Mouse (Mus musculus) thymus, postnatal 10 days (tissue): Measurements from ENCODE around the gene Hmga2.

Source experiments
- DNase-seq, 2 experiments: peaks; one replicate each; pipeline ENCODE4 v3.0.0; 2021; ENCODE audit warnings: low spot score in 2 of 2

Gene Hmga2

DNA sequence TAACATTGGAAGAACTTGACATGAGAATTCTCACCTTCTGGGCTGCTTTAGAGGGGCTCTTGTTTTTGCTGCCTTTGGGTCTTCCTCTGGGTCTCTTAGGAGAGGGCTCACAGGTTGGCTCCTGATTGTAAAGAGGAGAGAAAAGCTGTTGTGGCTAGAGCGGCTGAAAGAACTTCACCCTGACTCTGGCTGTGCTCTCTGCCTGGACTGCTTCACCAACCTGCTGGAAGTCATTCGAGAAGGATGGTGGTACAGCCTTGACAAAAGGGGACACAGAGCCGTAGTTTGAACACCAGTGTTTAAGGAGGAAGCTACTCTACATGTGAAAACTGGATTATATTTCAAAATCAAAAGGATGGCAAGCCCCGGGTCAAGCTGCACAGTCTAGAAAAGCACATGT is 3.1 kb downstream of the Hmga2 start:
- DNase-seq, result no peak

DNA sequence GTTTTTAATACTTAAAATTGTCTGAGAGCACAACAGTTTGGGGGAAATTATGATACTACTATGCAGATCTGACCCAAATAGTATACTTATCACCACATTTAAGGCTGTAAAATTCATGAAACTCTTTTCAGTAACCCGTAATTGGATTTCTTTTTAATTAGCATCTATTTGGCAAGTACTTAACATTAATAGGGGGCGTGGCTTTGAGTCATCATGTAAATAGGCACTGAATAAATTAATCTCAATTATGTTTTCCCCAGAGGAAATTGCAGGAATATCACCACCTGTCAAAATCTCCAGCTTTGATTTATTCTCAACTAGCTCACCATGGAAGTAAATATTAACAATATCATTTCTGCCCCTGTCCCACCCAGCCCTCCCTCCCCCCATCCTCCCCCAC is 3.7 kb downstream of the Hmga2 start:
- no peak for DNase-seq

DNA sequence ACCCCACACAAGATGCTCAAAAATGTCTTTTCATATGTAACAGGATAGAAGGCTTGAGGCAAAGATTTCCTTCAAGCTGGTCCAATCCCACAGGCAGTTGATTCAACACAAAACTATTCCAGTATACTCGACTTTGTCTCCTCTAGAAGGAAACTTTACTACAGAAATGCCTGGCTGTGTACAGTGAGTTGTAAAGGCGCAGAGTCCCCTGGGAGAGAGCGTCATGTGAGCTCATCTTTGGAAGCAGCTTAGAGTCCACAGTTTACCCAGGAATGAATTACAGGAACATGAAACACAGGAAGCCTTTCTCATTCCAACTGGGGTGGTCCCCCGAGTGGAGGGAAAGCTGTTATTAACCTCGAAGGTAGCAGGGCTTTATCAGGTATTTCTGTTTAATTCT is 11.1 kb downstream of the Hmga2 start:
- DNase-seq, result no peak

GRCm38 (mm10) chr10:120461769-120462168 is 14.5 kb downstream of the Hmga2 start:
- DNase-seq, result no peak

DNA sequence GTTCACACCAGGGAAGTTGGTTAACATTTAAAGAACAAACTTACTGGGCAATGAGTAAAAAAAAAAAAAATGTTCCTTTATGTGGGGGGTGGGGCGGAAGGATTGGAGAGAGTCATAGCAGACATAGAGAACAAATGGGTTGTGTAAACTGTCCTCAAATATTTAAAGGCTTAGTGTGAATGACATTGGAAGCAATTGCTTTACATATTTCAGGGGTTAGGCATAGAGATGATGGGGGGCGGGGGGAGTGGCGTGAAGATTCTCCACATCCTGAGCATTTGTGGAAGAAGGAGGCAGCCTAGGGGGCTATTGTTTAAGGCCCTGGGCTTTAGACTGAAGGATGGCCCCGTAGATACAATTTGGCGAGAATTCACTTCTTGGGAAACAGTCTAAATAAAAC is 15.0 kb downstream of the Hmga2 start:
- no peak for DNase-seq

- no peak for DNase-seq
Observed at GRCm38 (mm10) chr10:120458866-120459265, 17.4 kb downstream of the Hmga2 start.

DNA sequence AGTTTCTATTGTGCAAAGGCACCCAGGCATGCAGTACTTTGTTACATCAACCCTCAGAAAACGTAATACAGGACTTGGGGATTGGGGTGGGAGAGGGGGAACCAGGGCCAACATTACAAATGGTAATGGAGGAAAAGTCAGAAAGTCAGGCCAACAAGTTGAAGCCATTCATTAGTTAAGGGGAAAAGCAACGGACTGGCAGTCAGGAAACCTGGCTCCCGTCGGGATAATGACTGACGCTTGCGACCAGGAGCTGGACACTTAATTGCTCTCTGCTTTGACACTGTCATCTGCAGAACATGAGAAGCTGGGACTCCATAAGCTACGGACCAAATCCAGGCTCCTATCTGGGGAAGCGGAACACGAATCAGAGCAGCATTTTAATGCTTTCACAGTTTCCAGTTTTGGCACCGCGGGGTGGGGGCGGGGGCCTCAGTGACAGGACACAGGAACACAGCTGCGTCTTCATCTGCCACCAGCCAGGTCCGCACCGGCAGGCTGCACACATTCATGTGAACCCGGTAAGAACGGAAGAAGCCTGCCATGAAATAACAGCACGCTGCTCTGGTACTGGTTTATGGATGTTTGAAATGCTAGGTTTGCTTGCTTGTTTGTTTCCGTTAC is 26.5 kb downstream of the Hmga2 start:
- DNase-seq, result no peak

DNA sequence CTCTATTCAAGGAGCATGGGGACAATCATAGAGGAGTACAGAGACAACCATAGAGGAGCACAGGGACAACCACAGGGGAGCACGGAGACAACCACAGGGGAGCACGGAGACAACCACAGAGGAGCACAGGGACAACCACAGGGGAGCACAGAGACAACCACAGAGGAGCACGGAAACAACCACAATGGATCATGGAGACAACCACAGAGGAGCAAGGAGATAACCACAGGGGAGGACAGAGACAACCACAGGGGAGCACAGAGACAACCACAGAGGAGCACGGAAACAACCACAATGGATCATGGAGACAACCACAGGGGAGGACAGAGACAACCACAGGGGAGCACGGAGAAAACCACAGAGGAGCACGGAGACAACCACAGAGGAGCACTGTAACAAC is 29.5 kb downstream of the Hmga2 start:
- no peak for DNase-seq

DNA sequence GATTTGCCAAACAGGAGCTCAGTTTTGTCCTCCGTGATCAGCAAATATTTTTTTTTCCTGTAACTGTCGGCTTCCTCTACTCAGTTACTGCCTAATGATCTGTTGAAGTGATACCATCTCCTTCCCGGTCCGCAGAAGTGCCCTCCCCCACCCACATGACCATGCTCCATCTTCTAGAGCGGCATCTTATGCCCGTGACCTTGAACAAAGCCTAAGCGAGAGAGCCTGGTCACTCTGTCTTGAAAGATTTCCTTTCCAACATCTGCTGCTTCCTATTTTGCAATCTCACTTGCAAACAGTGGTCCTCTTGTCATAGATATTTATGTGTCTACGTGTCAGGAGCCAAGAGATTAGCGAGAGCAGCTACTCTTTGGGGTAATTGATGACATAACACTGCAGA is 30.1 kb downstream of the Hmga2 start:
- DNase-seq, result no peak

DNA sequence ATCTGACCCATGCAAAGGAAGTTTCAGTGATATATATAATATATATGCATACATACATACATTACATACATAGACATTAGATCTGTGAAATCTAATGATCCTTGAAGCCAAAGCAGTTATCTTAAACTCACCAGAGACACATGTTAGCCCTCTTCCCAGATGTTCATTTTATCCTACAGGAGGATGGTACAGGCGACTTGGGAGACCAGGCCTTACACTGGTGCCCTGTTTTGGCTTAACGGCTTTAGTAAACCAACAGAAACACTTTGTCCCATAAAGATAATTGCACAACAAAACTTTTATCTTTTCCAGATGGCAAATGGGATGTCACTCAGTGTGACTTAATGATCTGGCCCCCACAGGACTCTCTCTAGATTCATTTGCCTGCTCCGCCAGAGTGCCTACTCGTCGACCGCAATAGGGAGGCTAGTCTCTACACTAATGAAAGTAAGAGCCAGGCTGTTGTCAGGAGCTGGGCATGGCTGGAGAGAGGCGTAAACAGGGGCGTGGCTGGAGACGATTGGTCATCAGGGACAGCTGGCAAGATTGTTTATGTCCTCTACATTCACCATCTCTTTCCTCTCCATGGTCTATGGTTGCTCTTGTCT is 31.7 kb downstream of the Hmga2 start:
- no peak for DNase-seq

- no peak for DNase-seq
Observed at GRCm38 (mm10) chr10:120443757-120444311, 32.4 kb downstream of the Hmga2 start.

- no peak for DNase-seq
Observed at GRCm38 (mm10) chr10:120441254-120441653, 35.0 kb downstream of the Hmga2 start.

DNA sequence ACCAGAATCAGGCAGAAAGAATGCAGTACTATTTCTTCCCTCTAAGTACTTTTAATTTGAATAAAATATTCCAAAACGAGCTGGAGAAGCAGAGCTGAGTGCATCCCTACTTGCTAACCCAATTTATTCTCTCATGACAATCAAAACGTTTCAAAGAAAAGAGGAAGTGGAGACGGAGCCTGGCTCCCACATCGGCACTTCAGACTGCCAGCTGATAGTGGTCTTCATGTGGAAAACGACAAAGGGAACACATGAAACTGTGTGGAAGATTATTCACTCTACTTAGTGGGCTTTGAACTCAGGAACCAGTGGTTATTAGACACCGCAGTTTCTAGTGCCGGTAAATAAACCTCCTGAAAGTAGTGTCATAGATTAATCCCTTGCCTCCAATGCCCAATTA is 41.8 kb downstream of the Hmga2 start:
- DNase-seq, result no peak

DNA sequence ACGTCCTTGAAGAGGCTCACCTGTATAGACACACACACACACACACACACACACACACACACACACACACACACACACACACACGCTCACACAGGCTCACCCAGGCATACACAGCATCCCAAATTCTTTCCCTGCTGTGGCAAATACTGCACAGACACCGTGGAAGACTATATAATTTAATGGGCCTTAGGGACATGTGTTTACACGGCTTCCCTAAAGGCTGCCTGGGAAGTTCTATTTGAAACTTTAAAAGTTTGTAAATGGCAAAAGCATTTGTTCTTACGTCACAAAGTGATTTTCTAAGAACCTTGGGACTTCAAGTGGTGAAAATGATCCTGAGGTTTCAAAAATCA is 42.8 kb downstream of the Hmga2 start:
- DNase-seq, result no peak

DNA sequence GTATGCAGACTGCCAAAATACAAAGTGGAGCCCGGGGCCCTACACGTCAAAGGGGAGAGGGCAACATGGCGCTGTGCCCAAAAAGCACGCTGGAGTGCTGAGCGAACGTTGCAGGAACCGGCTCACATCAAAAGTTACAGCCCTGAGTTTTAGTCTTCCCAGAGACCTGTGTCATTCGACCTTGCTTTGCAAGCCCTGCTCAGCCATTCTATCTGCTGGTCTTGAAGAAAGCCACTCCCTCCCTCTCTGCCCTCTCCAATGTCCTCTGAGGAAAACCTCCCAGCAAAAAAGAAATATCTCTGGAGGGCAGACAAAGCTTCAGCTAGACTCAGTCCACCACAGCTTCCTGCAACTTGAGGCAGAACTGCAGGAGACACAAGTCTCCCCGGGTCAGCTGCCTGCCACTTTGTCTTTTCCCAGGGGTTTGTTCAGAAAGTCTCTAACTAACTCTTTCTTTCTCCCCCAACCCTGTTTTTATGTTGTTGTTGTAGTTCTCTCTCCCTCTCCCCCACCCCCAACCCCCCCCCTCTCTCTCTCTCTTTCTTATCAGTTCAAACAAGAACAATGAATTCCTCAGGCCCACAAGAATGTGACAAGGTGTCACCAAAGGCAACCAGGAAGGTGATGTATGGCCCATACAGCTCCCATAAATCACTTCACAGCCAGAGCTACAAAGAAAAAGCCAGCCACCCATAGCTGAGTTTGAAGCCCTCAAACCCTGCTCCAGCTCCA is 43.4 kb downstream of the Hmga2 start:
- no peak for DNase-seq

DNA sequence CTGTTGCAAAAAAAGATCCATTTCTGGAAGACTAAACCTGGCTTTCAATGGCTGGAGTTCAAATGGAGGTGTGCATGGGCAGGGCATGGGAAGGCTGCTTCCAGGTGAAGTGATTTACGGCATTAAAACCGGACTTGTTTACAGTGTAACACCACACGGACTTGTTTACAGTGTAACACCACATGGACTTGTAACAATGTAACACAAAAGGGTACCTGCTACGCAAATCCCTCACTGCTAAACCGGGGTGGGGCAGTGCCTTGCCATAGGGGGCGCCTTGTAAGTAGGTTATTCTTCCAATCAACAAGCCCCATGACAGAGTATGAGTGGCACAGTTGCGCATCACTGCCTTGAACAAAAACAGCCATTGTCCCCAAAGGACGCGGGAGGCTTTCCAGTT is 44.2 kb downstream of the Hmga2 start:
- no peak for DNase-seq

- no peak for DNase-seq
Observed at GRCm38 (mm10) chr10:120431435-120431834, 44.8 kb downstream of the Hmga2 start.

DNA sequence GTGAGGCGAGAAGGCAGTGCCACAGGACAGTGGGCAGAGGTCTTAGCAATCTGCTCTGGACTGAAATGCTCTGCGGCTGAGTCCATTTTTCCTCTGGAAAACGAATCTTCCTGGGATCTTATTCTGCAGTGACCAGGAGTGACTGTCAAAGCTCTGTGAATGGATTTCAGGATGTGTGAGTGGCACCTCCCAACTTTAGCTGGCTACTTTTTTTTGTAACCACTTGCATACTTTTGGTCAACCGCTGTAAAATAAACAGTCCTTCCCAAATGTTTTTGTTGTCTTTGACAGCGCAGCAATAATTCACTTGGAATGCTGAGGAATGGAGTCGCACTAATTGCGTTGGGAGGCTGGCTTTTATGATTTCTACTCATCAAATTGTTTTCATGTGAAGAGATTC is 45.8 kb downstream of the Hmga2 start:
- DNase-seq, result no peak

DNA sequence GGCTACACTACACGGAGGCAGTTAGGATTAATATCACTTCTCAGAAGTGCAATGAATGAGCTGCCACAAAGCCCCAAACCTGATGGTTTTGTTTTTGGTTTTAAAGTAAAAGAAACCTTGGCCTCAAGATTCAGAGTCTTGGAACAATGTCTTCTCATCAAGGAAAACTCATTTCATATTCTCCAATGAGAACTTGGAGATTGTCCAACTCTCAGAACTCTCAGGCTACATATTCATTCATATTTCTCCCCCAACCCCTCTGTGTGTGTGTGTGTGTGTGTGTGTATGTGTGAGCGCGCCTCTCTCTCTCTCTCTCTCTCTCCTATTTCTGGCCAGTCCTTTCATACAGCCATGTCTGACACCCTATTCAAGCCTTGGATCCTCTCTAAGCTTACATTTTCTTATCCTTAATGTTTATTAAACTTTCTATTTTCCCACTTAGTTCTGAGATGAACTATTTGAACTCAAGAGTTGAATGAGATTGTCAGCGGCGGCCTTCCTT is 46.5 kb downstream of the Hmga2 start:
- no peak for DNase-seq

DNA sequence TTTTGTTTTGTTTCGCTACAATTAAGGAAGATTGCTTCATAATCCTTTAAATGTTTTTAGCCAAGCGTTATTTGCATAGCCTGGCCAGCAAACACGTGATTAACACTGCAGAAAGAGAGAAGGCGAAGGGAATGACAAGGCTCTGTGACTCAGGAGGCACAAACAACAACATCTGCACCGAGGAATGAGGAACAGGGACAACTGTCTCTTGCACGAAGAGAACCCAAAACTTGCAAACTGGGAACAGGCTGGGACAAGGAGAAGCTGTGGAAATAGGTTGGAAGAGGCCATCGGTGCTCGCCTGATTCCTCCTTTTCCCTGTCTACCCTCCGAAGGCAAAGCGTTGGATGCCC is 47.1 kb downstream of the Hmga2 start:
- no peak for DNase-seq

- no peak for DNase-seq
Observed at GRCm38 (mm10) chr10:120428430-120429198, 47.7 kb downstream of the Hmga2 start.

GRCm38 (mm10) chr10:120426086-120426610 is 50.1 kb downstream of the Hmga2 start:
- DNase-seq, result no peak
